Mouse (Mus musculus) layer of hippocampus, adult 11-12 months (tissue): ENCODE measurements at regions not wholly inside any gene's neighbourhood (a gene's known extent, or its start where the extent isn't known, plus 50 kb on each side); places are given as distances from the start of the nearest gene placed in this dataset.
"Not testable (repeated sequence)": the region's sequence is repeated elsewhere in the genome, so short reads cannot be mapped to it uniquely, and the experiment has no call there.

Source experiments
- DNase-seq: peaks from one replicate; pipeline ENCODE4 v3.0.0; 2022; ENCODE audit warnings: low spot score

DNA sequence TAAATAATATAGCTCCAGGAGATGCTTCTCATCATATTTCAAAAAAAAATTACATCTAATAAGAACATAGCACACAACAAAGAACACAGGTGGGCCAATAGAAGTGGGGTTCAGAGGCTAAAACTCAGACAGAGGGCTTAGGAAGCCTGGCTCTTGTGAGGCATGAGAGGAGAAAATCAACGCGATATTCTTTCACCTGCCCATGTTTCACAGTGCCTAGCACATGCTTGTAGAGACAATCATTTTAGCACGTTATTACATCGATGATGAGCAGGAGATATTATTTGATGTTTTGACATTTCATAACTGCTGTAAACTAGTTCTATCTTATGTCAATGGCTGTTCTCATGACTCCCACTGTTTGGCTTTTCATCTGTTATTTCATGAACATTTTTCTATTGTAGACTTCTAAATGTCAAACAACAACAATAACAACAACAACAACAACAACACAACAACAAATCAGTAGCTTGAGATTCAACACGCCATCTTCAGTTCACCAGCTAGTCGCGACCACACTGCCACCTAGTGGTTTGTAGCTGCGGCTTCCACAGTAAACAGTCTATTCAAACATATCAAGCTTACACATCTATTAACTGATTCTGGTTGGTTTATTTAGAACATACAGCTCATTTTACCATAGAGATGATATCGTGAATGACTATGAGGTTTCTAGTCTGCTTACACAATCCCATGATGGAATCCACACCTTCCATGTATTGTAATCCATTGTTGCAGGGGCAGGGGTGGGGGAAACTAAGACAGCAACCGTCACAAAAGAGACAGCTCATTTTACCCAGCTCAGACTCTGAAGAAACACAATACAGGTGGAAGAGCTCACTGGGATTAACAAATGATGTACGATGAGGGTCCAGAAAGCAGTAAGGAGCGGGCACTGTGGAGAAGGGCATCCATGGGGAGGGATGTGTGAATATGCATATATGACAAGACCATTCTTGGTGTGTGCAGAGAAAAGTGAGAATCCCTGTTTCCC, 60.5 kb upstream of the Tmem200a start:
- DNase-seq = peak; percentile 69

DNA sequence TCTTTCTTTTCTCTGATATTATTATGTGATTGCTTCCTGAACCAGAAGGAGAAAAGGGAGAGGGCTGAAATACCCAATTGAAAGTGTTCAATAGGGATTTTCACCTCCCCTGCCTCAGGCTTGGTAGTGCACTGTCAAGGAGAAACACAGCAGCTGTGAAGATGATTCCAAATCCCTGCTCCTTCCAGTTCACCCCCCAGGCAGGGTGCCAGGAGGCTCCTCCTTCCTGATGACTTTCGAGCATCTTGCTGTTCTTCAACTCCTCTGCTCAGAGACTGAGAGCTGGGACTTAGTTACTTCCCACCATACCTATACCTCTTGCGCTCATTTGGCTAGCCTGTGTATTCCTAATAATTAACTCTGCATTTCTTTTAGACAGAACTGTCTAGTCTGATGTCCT, 73.7 kb upstream of the Tmem200a start:
- DNase-seq = no peak

DNA sequence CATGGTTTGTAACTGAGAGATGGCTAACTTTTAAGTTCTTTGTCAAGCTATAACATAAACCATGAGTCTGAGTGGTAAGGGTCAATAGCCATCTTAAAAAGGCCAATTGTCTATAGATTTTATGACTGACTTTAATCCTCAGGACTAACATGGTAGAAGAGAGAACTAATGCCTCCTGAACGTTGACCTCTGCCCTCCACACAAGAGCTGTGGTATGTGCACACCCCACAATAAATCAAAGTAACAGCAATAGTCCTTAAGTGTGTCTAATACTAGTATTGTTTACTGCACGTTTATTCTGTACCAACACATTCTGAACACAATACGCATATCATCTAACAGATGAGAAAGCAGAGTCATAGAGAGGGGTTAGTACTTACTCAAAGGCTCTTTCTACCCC, 70.7 kb upstream of the Samd3 start:
- DNase-seq = no peak

DNA sequence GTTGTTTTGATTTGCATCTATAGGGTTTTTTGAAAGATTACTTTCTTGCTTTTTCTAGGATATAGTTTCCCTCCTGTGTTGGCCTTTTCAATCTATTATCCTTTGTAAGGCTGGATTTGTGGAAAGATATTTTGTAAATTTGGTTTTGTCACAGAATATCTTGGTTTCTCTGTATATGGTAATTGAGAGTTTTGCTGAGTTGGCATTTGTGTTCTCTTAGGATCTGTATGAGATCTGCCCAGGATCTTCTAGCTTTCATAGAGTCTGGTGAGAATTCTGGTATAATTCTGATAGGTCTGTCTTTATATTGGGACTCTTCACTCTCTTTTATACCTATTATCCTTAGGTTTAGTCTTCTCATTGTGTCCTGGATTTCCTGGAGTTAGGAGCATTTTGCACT, 68.4 kb upstream of the Samd3 start:
- not testable (repeated sequence) for DNase-seq

DNA sequence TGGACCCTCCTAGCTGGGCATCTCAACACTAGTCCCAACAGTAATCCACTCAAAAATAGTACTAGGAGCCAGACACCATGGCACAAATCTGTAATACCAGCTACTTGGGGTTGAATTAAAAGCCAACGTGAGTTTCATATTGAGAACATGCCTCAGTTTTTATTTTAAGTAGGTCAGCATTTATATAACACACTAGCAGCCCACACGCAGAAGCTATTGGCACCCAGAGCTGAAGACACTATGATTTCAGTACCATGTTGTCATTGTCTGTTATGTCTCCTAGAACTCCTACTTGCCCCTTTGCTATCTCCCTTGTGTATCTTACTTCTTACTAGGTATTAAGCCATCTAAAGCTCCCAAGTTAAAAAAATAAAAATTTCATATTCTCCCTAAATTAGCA, 65.0 kb upstream of the Samd3 start:
- DNase-seq = no peak

DNA sequence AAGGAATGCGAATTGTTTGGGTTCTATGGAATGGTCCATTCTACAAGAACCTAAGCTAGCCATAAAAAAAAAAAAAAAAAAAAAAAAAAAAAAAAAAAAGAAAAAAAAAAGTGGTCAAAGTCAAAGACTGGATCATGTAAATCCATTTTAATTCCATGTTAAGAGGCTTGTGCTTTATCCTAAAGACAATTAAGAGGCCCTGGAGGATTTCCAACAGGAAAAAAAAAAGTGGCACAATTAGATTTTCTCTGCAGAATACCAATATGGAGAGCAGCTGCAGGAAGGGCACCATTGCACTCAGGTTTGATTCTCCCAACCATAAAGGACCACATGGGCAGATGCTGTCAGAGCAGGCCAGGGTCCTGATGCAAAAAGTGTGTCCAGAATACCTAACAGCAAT, 51.9 kb upstream of the Samd3 start:
- no peak for DNase-seq

DNA sequence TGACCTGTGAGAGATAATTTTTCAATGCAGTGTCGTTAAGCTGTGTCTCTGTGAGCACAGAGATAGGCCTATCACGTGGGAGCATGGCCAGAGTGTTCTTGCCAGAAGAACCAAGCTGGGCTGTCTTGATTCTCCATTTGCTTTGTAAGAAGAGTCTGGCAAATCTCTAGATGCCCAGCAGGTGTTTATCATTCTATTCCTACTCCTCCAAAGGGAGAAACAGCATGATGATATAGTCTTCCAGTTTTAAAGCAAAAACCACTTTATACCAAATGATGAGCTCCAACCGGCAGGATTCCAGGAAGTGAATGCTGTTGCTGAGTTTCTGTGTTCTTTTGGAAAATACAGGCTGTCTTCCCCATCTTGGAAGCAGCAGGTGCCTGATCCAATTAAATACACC, 51.2 kb upstream of the Samd3 start:
- DNase-seq = peak; percentile 44
